Mouse (Mus musculus) thymus, postnatal 36 days (tissue): ENCODE measurements around the gene Slk.

Experiments used
- DNase-seq, 2 experiments: peaks; one replicate each; pipeline ENCODE4 v3.0.0; 2022; ENCODE audit warnings: mixed read lengths in 2 of 2

The Slk gene

GRCm38 (mm10) chr19:47579225-47579787 is at the start of gene Slk:
Gene Slk, plus strand, starts transcription at chr19:47579678.
- DNase-seq, result peak; percentile 83 to 86

GRCm38 (mm10) chr19:47531309-47531708 is 48.2 kb upstream of the Slk start:
- DNase-seq, result no peak

- no peak for DNase-seq
Measured at GRCm38 (mm10) chr19:47532449-47532848, 47.0 kb upstream of the Slk start.

GRCm38 (mm10) chr19:47534131-47534530 is 45.3 kb upstream of the Slk start:
- DNase-seq, result no peak

- DNase-seq, result peak; percentile 98
Measured at GRCm38 (mm10) chr19:47536521-47537299, 42.8 kb upstream of the Slk start.

GRCm38 (mm10) chr19:47537300-47537792 is 42.1 kb upstream of the Slk start, which contains the start of gene Stn1:
Gene Stn1, minus strand, starts transcription at chr19:47537507.
- DNase-seq, result peak; percentile 24 to 36

- no peak for DNase-seq
Measured at GRCm38 (mm10) chr19:47537879-47538278, 41.6 kb upstream of the Slk start.

- DNase-seq, result peak; percentile 48 to 66
Measured at GRCm38 (mm10) chr19:47538801-47539200, 40.7 kb upstream of the Slk start.

- no peak for DNase-seq
Measured at GRCm38 (mm10) chr19:47542441-47542840, 37.0 kb upstream of the Slk start.

- DNase-seq, result no peak
Measured at GRCm38 (mm10) chr19:47545055-47545454, 34.4 kb upstream of the Slk start.

GRCm38 (mm10) chr19:47545528-47545927 is 34.0 kb upstream of the Slk start:
- DNase-seq, result no peak

GRCm38 (mm10) chr19:47548432-47549076 is 30.9 kb upstream of the Slk start:
- DNase-seq, result no peak

GRCm38 (mm10) chr19:47549174-47549573 is 30.3 kb upstream of the Slk start:
- no peak for DNase-seq

- DNase-seq, result no peak
Measured at GRCm38 (mm10) chr19:47549584-47549983, 29.9 kb upstream of the Slk start.

- no peak for DNase-seq
Measured at GRCm38 (mm10) chr19:47559145-47559544, 20.3 kb upstream of the Slk start.

- DNase-seq, result no peak
Measured at GRCm38 (mm10) chr19:47559751-47560512, 19.5 kb upstream of the Slk start.

GRCm38 (mm10) chr19:47560544-47561161 is 18.8 kb upstream of the Slk start:
- DNase-seq, result no peak

GRCm38 (mm10) chr19:47561996-47562441 is 17.5 kb upstream of the Slk start:
- no peak for DNase-seq

- DNase-seq, result no peak
Measured at GRCm38 (mm10) chr19:47563715-47564114, 15.8 kb upstream of the Slk start.

- DNase-seq, result no peak
Measured at GRCm38 (mm10) chr19:47565031-47565654, 14.3 kb upstream of the Slk start.

GRCm38 (mm10) chr19:47565994-47566393 is 13.5 kb upstream of the Slk start:
- no peak for DNase-seq

GRCm38 (mm10) chr19:47570042-47570441 is 9.4 kb upstream of the Slk start:
- DNase-seq, result no peak
